Mouse (Mus musculus) kidney, adult 2 months (tissue): Measurements from ENCODE around the gene Ebp.

ENCODE experiments used
- CTCF ChIP-seq: fragments of 200-500 bp; conservative IDR thresholded peaks from 2 replicates; pipeline ENCODE4 v1.5.1; 2011; ENCODE audit warnings: low read depth, mild to moderate bottlenecking, control low read depth, low read length, moderate library complexity, mixed read lengths; ENCODE audit not compliant: insufficient read depth, insufficient read length
- POLR2A ChIP-seq: fragments of 200-500 bp; IDR thresholded peaks from one replicate; pipeline ENCODE4 v1.6.1; 2011; ENCODE audit warnings: low read depth, low read length, control low read depth

DNA sequence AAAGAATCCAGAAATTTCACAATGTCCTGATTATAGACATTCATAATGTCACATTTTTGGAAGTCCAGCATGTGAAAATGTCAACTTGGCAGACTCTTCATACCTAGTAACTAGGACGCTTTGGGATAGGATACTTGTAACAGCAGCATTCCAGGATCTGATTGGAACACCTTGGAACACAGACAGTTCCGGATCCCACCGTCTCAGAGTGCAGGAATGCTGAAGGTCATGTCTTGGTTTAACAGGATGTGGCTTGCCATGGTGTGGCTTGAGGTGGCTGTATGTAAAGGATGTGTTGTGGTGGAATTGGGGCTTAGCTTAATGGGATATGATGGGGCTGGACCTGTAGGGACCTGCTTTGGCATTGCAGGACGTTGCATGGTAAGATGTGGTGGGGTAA, 11.8 kb upstream of the Ebp start:
- no peak for TF ChIP-seq CTCF
- no peak for TF ChIP-seq POLR2A
